Mouse (Mus musculus) frontal cortex, adult (tissue): ENCODE data around the gene Hpn.

Experiments
- ATAC-seq: cut with Nextera tagmentation; 2 replicates; pipeline ENCODE4 v1.9.2; 2017; ENCODE audit warnings: mild to moderate bottlenecking, moderate library complexity, mixed read lengths; ENCODE audit not compliant: low TSS enrichment

The Hpn gene

DNA sequence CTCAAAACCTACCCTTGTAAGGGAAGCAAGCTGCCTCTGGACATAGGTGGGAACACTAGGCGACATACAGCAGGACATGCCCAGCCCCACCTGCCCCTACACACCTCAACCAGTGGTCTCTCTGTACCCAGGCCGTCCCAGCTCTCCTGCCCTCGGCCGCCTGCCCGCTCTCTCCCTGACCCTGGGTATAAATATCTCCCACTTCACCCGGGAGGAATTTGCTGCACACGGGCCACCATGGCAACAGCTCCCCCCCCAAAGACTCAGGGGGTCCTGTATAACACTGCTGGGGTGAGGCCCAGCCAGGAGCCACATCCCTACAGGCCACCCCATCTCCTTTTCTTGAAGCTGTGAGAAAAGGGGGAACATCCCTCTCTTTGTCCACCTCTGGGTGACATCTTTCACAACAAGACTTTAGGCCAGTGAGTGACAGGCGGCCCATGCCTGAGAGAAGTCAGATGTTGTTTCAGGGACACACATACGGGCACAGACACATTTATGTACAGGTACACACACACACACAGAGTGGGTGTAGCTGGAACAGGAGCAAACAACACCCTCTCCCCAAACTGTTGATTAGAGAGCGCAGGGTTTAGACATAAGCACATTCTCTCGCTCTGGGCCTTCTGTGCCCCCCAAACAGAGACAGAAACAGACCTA is 60.3 kb downstream of the Hpn start:
- no peak for ATAC-seq

DNA sequence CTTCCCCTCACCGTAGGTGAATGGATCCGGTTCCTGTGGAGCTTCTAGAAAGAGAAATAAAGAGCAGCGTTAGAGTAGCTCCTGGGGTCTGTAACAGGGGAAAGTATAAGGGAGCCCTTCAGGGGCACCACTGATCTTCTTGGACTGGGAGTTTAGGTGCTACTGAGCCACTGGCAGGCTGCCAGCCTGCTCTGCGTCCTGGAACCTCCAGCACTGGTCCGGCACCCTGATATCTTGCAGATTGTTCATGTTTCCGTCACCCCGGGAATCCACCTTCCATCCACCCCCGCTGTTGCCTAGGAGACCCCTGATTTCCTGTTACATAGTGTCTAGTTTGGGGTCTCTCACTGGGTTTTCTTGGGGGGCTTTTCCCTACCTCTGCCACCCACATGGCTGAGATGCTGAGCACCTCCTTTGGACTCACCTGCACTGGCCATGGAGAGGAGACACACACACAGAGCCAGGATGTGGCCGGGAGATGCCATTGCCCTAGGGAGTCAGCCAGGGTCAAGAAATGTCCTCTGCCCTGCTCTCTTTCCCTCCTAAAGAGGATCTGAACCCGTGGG is 61.1 kb downstream of the Hpn start:
- no peak for ATAC-seq

DNA sequence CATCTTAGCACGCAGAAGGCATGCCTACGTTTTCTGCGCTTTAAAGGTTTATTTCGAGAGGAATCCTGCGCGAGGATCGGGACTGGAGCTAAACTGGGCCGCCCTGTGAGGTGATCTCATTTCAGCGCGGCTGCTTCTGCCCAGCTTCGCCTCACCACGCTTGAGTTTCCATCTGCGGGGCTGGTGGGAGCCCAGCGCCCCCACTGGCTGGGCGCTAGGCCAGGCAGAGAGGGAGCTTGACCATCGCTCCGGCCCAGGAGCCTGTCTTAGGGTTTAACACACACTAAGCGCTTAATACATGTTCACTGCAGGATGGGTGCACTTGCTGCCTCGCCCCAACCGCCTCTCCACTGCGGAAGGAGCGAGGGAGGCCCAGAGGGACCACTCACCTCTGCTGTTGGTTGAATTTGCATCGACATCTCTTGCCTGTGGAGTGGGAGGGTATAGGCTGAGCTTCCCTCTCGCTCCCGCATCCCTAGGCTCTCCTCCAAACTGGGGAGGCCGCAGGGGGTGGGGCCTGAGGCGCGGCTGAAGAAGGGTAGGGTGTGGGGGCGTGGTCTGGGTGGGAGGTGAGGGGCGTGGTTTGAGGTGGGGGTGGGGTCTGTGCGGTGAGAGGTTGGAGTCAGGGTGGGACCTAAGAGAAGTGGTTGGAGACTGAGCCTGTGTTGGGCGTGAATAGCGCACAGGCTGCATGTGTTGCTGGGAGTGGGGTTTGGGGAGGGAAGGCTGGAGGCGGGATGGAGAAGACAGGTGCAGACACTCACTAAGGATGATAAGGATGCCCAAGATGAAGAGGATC is 62.3 kb downstream of the Hpn start:
- peak; percentile 46 for ATAC-seq

DNA sequence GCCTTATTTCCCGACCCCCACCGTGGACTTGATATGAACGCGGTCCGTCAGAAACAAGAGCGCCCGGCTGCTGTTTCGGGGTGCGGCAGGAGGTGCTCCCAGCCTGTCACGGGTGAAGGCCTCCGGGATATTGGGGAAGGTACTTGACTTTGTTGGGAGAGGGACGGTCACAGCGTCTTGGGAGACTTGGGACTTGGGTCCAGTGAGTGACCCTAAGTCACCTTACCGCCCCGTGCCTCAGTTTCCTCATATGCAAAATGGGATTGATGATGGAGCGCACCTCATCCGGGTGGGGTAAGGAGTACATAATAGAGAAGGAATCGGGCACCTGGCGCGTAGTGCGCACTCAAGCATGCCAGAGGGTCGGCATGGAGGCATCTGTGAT is 62.8 kb downstream of the Hpn start:
- ATAC-seq = no peak

DNA sequence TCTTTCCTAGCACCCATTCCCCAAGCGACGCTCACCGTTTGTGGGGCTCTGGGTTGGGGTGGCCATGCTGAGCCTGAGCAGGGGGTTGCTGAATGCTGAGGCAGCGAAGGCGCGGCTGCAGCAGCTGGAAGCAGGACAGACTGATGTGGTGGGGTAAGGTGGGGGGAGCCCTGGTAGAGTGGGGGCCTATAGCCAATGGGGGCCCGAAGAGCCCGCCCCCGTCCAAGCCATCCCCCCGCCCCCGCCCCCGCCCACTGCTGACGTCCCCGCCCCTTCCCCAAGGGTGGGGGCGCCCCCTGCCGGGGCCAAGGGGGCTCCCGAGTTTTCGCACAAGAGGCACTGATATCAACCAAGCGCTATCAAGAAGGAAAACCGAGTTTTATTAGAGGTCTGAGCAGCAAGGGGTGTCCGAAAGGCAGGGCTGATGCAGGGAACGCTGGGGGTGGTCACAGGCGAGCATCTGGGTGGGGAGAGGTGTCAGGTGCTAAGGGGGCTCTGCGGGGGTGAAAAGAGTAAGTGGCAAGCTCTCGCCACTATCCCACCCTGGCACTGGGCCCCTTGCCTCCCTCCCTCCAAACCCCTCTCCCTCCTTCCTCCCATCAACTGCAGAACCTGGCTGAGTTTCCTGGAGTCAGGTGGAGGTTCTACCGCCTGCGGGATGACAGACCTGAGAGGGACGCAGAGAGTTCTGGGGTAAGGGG is 63.6 kb downstream of the Hpn start, which contains the start of gene Fxyd7:
TSS of gene Fxyd7 (minus strand) at position 147 of the 701 bp plus-strand sequence.
- peak; percentile 1; the same call in 1 of the 2 replicates for ATAC-seq

DNA sequence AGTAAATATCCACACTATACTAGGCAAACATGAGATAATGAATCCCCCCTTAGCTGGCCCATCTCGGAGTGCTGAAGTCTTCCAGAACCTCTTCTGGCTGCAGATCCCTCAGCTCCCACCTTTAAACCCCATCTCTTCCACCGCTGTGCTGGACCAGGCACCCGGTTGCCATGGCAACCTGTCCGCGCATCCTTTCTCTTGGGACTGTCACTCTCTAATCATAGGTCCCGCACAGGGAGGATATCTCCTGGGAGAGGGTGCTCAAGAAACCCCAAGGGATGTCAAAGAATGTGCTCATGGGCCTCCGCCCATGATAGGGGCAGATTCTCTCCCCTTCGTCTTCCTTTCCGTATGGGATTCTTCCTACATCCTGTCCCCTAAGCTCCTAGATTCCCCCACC is 64.2 kb downstream of the Hpn start:
- ATAC-seq = peak; percentile 21

DNA sequence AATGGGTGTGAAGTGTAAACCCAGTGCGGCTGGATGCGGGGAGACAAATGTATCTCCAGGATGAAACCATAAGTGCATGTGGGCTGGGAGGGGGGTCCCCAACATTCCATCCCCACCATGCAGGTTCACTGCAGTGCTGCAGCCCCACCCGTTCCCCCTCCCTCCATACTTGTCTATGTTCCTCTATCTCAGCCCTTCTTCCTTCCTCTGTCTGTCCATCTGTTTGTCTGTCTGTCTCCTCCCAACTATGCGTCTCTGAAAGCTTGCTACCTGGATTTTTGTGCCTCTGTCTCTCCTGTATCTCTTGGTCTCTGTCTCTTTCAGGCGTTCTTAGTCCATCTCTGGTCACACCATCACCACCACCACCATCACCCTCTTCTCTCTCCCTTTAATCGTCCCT is 64.6 kb downstream of the Hpn start:
- no peak for ATAC-seq

DNA sequence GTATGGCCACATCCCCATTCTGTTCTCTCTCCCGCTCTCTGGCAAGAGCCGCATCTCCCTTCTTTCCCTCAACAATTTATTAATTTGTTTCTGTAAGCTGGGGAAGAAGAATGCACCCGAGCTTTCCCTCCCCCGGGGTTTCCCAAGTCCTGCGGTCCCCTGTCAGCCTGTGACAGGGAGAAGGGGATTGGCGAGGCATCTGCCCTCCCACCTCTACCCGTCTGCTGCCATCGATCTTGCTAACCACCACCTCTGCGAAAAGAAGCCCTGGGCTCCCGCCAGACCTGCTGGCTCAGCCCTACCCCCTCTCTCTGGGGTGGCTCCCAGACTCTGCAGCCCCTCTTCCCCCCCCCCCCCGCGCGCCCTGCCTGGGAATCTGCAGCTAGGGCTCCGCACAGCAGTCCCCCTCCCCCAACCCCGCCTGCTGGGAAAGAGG is 65.2 kb downstream of the Hpn start:
- ATAC-seq = 0 out of 2 replicates have a peak, but pooled peaks have one; percentile 14

DNA sequence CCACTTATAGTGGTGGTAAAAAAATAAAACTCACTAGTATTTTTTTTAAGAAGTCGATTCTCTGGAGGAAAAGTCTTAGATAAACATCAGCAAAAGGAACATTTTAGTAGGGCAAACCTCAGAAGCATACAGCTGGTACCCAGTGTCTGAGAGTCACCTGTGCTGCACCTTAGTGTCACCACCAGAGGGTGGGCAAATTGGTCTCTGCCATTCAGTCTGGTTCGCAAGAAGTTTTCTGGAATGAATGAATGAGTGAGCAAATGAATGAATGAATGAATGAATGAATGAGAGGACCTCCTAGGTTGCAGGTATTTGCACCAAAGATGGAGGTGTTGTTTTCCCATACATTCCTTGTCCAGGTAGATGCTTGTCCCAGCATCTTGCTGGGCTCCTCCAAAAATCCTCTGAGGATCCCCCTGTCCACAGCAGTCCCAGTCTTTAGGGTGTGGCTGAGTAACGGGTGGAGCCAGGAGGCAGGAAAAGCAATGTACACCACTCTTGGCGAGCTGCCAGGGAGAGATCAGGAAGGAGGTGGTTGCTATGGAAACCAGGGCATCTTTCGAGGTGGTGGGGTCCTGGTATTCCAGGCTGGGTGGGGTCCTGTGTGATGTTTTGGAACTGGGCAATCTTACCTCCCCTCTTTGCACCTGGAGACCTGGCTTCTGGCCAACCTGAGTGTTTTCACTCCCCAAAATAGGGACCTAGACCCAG is 65.8 kb downstream of the Hpn start:
- ATAC-seq = no peak
